Mouse (Mus musculus) urinary bladder, postnatal 14 days (tissue): ENCODE results near the gene Ryr1.
"Not testable (repeated sequence)": the region's sequence is repeated elsewhere in the genome, so short reads cannot be mapped to it uniquely, and the experiment has no call there.

ENCODE experiments used
- DNase-seq: peaks from one replicate; pipeline ENCODE4 v3.0.0; 2021; ENCODE audit warnings: low spot score

The Ryr1 gene

DNA sequence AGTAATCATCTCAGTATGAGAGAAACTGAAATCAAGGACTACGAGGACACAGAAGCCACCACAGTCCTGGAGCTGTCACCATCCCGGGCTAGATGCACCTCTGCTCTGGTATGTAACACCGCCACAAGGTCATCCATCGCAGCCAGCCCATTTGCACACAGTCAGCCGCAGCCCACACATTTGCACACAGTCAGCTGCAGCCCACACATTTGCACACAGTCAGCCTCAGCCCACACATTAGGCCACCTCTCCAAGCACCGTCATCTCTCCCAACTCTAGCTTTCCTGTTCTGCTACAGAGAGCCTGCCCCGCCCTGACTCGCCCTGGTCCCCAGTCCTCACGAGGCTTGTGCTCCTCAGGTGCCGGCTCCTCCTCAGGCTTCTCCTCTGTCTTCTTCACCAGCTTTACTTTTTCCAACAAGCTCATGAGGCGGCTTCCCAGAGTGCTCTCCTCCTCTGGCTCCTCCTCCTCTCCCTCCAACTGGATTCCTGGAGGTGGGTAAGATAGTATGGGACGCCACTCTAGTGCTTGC lies 45.5 kb downstream of the Ryr1 start:
- DNase-seq: no peak

DNA sequence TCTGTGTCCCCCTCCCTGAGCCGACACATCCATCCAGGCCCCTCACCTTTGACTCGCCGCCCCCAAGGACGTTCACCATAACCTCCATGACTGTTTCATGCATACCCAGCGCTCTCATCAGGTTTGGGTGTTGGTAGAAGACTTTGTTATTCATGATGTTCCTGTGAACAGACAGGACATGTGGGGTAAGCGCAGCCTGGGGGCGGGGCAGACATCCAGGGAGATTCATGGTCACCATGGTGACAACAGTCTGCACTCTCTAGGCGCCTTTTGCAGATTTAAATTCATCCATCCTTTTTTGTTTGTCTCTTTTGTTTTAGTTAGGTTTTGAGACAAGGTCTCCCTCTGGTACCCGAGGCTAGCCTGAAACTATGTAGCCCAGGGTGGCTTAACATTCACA lies 48.0 kb downstream of the Ryr1 start:
- DNase-seq: no peak

DNA sequence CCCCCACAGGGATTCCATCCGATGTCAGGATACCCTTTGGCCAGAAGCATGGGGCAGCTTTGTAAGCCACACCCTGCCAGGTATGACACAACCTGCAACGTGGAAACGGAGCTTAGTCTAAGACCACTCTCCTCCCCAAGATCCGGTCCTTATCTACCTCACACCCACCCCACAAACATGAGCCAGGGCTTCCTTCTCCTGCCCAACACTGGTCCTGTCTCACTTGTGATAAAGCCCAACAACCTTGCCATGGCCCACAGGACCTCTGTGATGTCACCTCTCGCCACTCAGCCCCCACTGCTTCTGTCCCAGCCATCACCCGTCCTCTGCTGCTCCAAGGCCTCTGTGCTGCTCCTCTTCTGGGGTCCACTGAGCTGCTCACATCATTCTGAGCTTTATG lies 49.8 kb downstream of the Ryr1 start:
- no peak for DNase-seq

DNA sequence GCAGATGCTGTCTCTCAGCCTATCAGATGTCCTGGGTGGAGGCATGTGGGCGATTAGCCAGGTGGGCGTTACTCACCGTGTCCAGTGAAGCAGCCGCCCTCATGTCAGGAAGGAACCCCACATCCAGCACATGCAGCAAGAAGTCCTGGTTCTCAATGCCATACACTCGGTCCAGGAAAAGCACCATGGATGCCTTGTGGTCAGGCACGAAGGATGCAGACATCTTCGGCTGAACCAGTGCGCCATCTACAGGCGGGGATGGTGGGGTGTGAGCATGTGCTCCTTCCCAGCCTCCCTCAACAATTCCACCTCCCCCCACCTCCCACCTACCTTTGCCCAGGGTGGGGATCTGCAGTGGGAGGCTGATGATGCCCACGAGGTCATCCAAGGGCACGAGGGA lies 52.3 kb downstream of the Ryr1 start:
- DNase-seq: peak; percentile 22

DNA sequence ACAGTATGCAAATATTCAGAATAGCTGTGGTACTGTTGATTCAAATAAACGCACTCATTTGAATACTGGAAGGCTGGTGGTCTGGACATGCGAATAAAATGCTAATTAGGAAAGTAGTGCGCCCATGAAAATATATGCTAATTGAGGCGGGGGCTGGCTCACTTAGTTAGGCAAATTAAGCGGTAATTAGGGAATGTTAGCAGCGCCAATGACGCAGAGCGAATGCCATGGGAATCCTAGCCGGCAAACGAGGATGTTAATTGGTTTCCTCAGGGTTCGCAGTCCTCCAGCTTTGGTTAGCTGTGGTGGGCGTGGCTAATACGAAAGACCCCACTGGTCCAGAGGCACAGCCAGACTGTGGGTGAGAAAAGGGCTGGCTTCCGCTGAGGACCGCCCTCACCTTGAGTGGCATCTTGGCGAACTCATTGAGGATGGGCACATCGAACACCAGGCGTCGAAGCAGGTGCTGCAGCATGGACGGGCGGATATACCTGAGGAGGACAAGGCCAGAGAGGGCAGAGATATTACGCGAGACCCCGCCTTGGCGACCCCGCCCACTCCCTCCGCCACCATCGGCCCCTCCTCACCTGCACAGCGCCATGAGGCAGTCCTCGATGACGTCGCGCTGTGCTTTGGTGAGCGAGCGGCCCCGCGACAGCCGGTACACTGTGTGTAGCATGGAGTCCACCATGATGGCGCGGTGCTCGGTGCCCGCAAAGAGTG lies 53.6 kb downstream of the Ryr1 start:
- no peak for DNase-seq

DNA sequence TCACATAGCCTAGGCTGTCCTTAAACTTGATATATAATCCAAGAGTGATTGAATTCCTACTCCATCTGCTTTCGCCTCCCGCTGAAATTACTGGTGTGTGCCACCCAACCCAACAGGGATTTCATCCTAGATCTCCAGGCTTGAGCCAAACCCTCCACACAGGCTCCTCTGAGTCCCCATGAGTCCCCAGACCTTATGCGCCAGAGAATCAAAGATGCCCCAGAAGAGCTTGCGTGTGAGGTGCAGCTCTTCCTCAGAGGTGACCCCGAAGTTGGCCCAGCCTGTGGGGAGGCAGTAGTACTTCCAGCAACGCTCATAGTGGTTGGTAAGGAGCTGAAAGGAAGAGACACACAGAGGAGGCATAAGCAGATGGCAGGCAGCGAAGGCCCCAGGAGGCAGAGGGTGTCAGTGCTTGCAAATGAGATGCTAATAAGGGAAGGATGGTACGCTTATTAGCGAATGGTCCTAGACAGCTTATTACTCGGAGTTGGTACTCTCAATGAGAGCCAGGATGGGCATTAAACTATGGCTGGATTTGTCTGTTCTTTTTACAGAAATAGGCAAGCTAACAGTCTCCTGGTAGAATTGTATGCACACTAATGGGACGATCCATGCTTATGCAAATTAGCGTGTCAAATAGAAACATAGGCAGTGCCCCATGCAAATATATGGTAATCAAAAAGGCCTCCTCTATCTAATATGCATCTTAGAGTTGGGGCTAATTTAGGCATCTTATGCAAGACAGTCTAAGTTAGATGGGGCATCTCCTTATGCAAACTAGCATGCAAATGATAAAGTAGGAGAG lies 54.4 kb downstream of the Ryr1 start:
- no peak for DNase-seq

DNA sequence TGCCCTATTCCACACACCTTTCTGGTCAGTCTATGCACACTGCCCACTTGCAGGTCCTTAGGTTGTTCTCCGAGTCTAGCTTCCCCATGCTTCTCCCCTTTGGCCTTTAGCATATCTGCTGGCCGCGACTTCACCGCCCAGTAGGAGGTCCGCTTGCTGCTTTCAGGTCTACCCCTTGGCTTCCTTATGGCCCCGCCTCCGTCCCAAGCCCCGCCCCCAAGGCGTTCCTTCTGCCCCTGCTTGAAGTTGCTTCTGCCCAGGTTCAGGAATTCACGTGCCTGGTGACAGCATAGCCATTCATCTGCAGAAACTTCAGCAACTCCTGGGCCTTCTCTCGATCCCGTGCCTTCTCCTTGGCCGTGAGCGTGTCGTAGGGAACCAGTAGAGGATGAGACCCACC lies 57.2 kb downstream of the Ryr1 start:
- DNase-seq: peak; percentile 61

DNA sequence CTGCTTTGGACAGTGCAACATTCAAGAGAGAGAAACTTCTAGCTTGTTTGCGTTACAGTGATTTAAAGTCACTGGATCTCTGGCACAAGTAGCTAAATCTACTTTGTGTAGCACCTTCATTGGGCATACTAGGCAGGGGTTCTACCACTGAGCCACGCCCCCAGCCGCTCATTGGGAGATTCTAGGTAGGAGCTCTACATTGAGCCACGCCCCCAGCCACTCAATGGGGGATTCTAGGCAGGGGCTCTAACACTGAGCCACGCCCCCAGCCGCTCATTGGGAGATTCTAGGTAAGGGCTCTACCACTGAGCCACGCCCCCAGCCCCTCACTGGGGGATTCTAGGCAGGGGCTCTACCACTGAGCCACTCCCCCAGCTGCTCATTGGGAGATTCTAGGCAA lies 61.5 kb downstream of the Ryr1 start:
- not testable (repeated sequence) for DNase-seq

DNA sequence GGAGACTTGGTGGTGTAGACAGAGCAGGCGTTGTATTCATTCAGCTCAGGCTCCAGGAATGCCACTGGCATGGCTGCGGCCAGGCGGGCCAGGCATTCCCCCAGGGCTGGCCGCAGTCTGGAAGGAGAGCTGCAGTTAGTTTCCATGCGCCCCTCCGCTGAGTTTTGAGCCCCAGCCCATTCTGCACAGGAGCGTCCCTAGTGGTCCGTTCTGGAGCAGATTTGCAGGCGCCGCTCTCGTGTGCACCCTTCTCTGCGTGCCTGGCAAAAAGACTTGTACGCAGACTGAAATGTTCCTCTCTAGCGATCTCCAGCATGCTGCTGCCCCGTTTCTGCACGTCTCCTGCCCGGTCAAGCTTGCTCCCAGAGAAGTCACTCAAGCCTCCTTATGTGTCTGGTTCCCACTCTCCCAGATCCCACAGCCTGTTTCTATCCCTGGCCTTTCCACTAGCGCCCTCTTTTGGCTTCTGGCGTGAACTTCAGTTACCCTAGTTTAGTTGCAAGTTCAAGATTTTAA lies 63.4 kb downstream of the Ryr1 start:
- peak; percentile 20 for DNase-seq

DNA sequence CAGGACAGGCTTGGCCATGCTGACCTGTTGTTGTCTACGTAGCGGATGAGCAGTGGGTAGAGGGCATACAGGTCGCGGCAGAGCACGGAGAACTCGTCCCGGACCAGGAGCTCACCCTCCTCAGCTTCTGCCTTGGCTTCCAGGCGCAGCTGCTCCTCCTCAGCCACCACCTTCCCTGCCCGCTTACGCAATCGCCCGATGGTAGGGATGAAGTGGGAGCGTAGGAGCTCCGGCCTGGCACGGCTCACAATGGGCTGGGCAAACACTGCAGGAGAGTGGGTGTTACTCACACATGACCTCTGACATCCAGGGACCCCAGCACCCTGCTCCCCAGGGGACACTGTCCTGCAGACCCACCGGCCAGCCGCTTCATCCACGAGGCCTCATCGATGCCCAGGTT lies 65.5 kb downstream of the Ryr1 start:
- DNase-seq: no peak

DNA sequence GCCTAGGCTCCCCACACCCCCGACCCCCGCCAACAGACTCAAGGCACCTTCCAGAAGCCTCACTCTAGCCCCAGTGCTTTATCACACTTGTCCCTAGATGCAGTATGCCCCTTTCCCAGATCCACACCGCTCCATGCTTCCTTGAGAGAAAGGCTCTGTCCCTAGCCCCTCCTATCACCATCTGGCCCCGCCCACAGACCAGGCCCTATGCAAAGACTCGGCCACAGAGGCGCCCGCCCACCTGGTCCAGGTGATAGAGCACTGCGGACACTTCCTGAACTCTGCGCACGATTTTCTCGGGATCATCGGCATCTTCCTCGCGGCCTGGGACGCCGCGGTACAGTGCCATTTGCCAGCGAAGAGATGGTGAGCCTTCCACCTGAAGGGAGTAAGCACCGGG lies 72.2 kb downstream of the Ryr1 start:
- peak; percentile 24 for DNase-seq

DNA sequence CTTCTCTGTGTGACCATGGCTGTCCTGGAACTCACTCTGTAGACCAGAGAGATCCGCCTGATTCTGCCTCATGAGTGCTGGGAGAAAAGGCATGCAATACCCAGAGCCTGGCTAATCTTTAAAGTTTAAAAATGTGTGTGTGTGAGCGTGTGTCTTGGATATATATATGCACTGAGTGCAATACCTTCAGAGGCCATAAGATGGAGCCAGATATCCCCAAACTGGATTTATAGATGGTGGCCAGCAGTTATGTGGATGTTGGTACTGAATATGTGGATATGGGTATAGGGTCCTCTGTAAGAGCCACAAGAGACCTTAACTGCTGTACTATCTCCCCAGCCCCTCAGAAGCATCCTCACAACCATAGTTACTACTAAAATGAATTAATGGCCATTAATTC lies 74.2 kb downstream of the Ryr1 start:
- DNase-seq: peak; percentile 32

DNA sequence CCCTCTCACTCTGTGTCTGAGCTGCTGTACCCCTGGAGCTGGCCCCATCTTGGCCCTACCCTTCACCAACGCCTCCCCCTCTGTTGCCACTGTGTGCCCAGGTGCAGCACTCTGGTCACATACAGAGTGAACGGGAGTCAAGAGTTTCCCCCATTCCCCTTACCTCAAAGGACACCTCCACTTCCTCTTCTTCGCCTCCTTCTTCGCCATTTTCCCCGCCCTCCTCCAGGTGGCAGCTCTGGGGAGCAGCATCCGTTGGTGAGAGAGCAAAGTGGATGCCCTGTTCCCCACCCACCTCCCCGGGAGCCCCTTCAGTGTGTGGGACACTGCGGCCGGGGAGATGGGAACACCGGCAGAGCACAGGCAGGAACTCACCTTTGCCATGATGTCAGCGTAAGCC lies 76.4 kb downstream of the Ryr1 start:
- DNase-seq: no peak

DNA sequence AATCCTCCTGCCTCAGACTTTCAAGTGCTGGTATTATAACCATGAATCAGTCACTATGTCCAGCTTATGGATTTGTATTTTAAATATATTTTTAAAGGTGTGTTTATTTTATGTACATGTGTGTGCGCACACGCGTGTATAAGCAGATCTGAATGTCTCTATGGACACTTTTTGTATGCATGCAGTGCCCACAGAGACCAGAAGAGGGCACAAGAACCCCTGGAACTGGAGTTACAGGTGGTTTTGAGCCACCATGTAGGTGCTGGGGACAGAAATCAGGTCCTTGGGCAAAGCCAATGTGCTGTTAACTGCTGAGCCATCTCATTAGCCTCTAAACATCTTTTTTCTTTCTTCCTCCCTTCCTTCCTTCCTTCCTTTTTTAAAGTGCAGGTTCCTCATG lies 76.9 kb downstream of the Ryr1 start:
- no peak for DNase-seq

DNA sequence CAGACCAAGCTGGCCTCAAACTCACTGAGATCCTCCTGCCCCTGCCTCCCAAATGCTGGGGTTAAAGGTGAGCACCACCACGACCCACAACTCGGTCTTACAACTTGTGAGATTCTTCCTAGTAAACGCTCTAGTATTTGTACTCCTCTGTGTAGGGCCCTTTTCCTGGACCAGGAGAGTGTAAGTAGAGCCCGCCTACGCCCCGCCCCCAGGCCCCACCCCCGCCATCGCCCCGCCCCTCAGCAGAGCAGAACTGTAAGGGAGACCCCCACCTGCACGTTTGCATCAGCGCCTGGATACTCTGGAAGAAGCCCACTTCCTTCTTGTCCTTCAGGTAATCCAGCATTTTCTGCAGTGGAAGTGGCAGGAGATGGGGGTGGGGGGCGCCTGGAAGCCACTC lies 78.4 kb downstream of the Ryr1 start:
- no peak for DNase-seq

DNA sequence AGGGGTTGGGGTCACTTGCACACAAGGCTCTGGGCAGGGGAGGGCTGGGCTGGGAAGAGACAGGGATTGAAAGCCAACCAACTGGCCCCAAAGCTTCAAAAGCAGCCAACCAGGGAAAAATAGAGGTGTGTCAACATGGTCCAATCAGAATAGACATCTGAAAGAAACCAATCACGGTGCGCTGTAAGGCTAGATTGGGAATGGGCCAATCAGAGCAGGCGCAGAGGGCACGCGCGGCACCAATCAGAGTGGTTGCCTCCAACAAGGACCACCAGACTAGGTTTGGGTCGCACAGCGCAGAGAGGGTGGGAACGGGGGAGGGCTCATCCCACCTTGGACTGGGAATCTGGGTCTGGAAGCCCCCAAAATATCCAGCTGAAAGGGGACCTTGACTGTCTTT lies 80.7 kb downstream of the Ryr1 start:
- DNase-seq: no peak

DNA sequence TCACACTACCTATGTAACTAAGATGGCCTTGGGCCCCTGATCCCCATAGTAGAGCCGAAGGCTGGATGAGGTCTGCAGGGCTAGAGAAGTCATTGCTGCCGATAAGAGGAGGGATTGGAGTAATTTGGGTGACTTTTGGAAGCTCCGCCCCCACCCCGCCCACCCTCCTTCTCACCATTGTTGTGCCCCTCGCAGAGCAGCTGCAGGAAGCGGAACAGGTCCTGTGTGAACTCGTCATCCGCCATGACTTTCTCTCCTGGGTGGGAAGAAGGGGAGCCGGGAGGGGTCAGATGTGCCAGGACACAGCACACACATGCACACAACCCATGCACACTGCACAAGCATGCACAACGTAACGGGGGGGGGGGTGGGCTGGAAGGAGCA lies 81.3 kb downstream of the Ryr1 start:
- no peak for DNase-seq

DNA sequence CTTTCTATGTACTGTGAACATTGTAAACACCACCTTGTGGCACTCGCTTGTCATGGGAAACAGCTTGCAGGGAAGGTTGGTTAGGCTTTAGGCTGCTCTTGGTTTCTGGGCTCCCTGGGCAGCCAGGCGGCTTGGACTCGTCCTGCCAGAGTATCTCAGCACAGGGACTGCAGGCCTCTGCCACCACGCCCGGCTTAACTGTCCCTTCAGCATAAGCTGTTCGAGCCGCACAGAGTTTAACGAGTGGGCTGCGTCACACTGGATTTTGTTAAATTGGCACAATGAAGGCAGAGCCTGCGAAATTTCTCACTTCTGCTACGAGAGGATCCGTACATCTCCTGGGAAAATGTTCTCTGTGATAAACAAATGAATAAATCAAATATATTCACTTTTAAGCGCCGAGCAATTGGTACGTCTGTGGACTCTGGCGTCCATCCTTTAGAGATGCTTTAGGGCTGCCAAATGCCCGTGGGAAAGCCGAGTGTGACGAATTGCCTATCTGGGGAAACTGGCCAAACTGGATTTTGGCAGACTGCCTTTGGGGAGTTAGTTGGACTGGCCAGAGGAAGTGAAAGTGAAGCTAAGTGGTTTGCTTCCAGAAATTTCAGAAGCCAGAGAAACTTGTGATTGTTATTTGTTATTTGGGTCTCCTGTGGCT lies 81.8 kb downstream of the Ryr1 start:
- DNase-seq: peak; percentile 82

DNA sequence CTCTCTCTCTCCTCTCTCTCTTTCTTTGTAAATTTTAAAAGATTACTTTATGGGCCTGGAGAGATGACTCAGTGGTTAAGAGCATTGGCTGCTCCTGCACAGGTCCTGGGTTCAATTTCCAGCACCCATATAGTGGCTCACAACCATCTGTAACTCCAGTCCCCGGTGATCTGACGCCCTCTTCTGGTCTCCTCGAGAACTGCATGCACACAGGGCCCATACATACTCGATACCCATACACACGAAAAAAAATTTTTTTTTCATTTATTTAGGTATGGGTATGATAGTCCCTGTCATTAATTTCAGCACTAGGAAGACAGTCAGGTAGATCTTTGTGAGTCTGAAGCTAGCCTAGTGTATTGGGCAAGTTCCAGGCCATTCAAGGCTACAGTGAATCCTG lies 83.8 kb downstream of the Ryr1 start:
- DNase-seq: no peak

DNA sequence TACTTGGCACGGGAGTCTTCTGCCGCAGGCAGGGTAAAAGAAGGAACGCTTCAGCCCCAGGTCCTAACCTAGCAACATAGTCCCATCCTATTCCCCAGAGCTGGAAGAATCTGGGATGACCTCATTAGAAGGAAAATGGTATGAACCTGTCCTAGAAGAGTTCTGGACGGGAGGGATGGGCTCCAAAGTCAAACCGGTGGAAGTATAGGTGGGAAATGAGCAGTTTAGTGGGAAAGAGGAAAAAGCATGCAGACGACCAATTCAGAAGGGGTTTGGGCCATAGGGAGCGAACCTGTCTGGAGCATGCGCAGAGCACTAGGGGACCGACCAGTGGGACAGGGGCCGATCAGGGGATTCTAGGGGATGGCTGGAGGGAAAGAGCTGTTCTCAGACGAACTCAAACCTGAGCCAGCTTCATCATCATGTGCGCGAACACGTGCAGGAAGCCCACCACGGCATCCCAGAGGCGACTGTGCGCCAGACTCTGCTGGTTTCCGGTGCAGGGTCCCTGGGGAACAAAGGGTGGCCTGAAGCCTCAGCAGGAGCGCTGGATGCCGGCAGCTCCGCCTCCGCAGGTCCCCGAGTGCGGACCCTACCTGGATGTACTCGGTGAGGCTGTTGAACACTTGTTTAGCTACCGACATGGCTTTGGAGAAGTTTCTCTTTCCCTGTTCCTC lies 84.9 kb downstream of the Ryr1 start:
- no peak for DNase-seq

DNA sequence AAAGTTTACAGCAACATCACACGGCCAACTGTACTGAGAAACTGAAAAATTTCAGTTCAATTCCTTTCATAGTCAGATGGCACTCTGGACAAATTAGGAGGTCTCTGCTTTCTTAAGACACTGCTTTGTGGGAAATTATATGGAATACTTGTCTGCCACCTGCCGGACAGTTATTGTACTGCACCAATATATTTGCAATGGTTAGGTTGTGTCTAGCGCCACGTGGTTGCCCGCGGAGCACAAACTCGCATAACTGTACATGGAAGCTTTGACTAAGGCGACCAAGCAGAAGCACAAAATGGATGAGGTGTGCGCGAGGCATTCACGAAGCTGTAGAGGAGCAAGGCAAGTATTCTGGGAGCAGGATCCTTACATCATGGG lies 85.4 kb downstream of the Ryr1 start:
- peak; percentile 87 for DNase-seq

DNA sequence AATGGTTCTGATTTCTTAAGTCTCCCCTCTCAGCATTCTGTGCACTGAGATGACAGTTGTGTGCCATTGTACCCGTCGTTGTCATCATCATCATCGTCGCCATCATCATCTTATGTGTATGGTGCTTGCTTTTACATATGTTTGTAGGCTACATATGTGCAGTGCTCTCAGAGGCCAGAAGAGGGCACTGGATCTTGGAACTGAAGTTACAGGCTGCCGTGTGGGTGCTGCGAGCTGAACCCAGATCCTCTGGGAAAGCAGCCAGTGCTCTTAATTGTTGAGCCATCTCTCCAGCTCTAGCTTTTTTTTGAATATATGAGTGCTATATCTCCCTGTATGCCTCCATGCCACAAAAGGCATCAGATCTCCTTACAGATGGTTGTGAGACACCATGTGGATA lies 87.7 kb downstream of the Ryr1 start:
- DNase-seq: no peak
